Mouse (Mus musculus) midbrain, embryonic 16.5 days (tissue): ENCODE results near the gene 4632433K11Rik. TPM values are rescaled to one million over a fixed set of nuclear protein-coding genes. Genes with fewer than 3 reads are reported as not detected.
A peak's percentile ranks its signal among the peaks of the same experiment; 100 is the strongest.
"Not testable (repeated sequence)": the region's sequence is repeated elsewhere in the genome, so short reads cannot be mapped to it uniquely, and the experiment has no call there.

Source experiments
- ATAC-seq: fragments of 200-750 bp; cut with Nextera tagmentation; 2 replicates; pipeline ENCODE4 v1.8.0; 2017; ENCODE audit warnings: moderate TSS enrichment
- H3K27ac ChIP-seq: fragments of 300-500 bp; sonication (generic); 2 replicates; pipeline ENCODE4 v1.5.1; 2014; ENCODE audit warnings: mild to moderate bottlenecking, low read length, mixed read lengths
- H3K27me3 ChIP-seq: fragments of 300-500 bp; sonication (generic); 2 replicates; pipeline ENCODE4 v1.6.1; 2014; ENCODE audit warnings: low read depth, low read length, mixed read lengths; ENCODE audit not compliant: control insufficient read depth, insufficient read depth
- H3K36me3 ChIP-seq: fragments of 300-500 bp; sonication (generic); 2 replicates; pipeline ENCODE4 v1.6.1; 2014; ENCODE audit warnings: mild to moderate bottlenecking, low read length, moderate library complexity, mixed read lengths; ENCODE audit not compliant: control insufficient read depth, insufficient read depth
- H3K4me1 ChIP-seq: fragments of 300-500 bp; sonication (generic); 2 replicates; pipeline ENCODE4 v1.6.1; 2014; ENCODE audit warnings: mild to moderate bottlenecking, low read length, mixed read lengths; ENCODE audit not compliant: control insufficient read depth, insufficient read depth
- H3K4me2 ChIP-seq: fragments of 300-500 bp; sonication (generic); 2 replicates; pipeline ENCODE4 v1.6.1; 2014; ENCODE audit warnings: mild to moderate bottlenecking, low read length, mixed read lengths
- H3K4me3 ChIP-seq: fragments of 300-500 bp; sonication (generic); 2 replicates; pipeline ENCODE4 v1.5.1; 2014; ENCODE audit warnings: low read depth, mild to moderate bottlenecking, low read length, moderate library complexity, mixed read lengths
- H3K9ac ChIP-seq: fragments of 300-500 bp; sonication (generic); 2 replicates; pipeline ENCODE4 v1.6.1; 2014; ENCODE audit warnings: low read depth, low read length, mixed read lengths
- H3K9me3 ChIP-seq: fragments of 300-500 bp; sonication (generic); replicated peaks from 2 replicates; pipeline ENCODE4 v1.6.1; 2014; ENCODE audit warnings: mild to moderate bottlenecking, low read length, mixed read lengths; ENCODE audit not compliant: control insufficient read depth, poor library complexity, severe bottlenecking
- WGBS: fragments of 180-500 bp; shearing (Covaris S2); extraction: QIAGEN DNeasy Blood & Tissue Kit; methylation state at CpG from one replicate; pipeline ENCODE4 v1.1.7; 2014; 5-methylcytosine and 5-hydroxymethylcytosine counted together
- polyA plus RNA-seq: library from polyadenylated mRNA; unstranded; fragments of >200 nt; fragmentation: Nextera tagmentation; extraction: Ambion mirVana; gene quantifications from 2 replicates; pipeline ENCODE4 v1.2.1, GENCODE M21; 2015

4632433K11Rik gene
- polyA plus RNA-seq, 1 experiment from 2014 or later, result not detected

DNA sequence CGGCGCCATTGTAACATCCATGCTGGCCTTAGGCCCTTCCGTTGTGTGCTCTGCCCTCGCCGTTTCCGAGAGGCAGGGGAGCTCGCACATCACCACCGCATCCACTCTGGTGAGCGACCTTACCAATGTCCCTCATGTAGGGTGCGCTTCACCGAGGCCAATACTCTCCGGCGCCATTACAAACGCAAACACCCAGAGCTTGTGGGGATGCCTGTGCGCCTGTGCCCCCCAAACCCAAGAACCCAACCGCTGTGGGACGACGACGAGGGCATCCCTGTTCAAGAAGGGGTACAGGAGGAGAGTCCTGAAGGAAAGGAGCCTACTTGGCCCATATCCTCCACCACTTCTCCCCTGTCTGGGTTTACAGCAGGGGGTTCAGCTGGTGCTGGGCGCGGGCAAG, 16.0 kb upstream of the 4632433K11Rik start:
- no peaks in the 10 kb centered on the region for H3K27me3 ChIP-seq
- ATAC-seq, result no peak
- WGBS, result 98% methylated on average over 21 of the region's 21 CpGs
- H3K36me3 ChIP-seq, result no peaks in the 10 kb centered on the region; the same call in 1 of the 2 replicates
- no peak overlapping the region for H3K27ac ChIP-seq
- H3K9me3 ChIP-seq, result no peaks in the 10 kb centered on the region
- H3K4me3 ChIP-seq, result no peak overlapping the region
- no peak overlapping the region for H3K4me2 ChIP-seq
- no peak overlapping the region for H3K9ac ChIP-seq
- H3K4me1 ChIP-seq, result peaks cover 19% of the 10 kb centered on the region

DNA sequence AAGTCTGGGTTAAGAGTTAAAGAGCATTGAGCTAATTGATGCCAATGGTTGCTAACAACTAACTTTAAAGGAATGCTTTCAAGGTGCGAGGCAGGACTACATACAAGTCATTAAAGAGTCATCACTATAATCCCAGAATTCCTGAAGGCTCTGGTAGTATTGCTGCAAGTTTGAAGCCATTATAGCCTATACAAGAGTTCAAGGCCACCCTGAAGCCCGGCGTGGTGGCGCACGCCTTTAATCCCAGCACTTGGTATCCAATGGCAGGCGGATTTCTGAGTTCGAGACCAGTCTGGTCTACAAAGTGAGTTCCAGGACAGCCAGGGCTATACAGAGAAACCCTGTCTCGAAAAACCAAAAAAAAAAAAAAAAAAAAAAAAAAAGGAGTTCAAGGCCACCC, 14.3 kb upstream of the 4632433K11Rik start:
- WGBS, result 27% methylated on average over 8 of the region's 8 CpGs
- H3K9ac ChIP-seq, result peak overlapping the region; percentile 46; the same call in 1 of the 2 replicates

DNA sequence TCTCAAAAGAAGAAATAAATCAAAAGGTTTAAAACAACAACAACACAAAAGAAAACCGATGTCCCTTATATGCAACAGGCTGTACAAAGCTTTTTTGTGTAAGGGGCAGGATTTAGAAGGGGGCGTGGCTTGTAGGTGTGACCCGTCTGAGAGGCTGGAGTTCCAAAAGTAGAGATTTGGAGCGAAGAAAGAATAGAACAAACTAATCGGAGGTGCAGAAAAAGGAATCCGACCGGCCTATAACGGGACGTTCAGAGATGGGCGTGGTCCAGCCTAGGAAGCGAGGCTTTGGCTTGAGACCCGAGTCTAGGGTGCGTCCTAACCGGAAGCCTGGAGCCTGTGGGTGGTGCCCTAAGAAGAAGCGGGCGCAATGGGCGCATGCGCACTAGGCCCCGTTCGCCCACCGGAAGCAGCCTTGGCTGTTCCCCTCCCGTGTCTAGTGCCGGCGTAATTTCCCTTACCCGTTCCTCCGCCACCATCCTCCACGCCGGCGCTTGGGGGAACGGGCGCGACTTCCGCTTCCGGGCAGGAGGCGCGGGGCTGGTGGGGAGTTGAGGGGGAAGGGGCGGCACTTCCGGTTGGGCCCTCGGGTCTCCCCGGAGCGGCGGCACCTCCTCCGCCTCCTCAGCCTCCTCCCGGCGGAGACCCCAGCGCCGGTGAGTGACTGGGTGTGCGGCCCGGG, 13.8 kb upstream of the 4632433K11Rik start, which contains the start of the genes Zfp865 and Ccdc106:
Gene Zfp865, plus strand, starts transcription at position 377 of the 682 bp plus-strand sequence.
Gene Ccdc106, plus strand, starts transcription at position 554 of the 682 bp plus-strand sequence.
- H3K4me3 ChIP-seq, result peak within 1 kb of the TSS; percentile 56
- no peaks in the 10 kb centered on the region for H3K27me3 ChIP-seq
- H3K36me3 ChIP-seq, result no peaks in the 10 kb centered on the region; the same call in 1 of the 2 replicates
- peak within 1 kb of the TSS; percentile 79 for H3K9ac ChIP-seq
- H3K9me3 ChIP-seq, result no peaks in the 10 kb centered on the region
- H3K4me1 ChIP-seq, result peaks cover 14% of the 10 kb centered on the region
- ATAC-seq, result peak; percentile 92
- H3K4me2 ChIP-seq, result peak within 1 kb of the TSS; percentile 84
- peak within 1 kb of the TSS; percentile 78 for H3K27ac ChIP-seq
- under 1% methylated on average over 41 of the region's 49 CpGs for whole genome bisulfite sequencing

More for the DNA sequence above, 14.3 kb upstream of the 4632433K11Rik start:
- not testable (repeated sequence) for H3K27me3 ChIP-seq, H3K36me3 ChIP-seq, ATAC-seq, H3K9me3 ChIP-seq
- H3K4me3 ChIP-seq, result peak overlapping the region; percentile 56
- H3K4me1 ChIP-seq, result peaks cover 14% of the 10 kb centered on the region
- H3K4me2 ChIP-seq, result peak overlapping the region; percentile 84
- peak overlapping the region; percentile 78 for H3K27ac ChIP-seq

DNA sequence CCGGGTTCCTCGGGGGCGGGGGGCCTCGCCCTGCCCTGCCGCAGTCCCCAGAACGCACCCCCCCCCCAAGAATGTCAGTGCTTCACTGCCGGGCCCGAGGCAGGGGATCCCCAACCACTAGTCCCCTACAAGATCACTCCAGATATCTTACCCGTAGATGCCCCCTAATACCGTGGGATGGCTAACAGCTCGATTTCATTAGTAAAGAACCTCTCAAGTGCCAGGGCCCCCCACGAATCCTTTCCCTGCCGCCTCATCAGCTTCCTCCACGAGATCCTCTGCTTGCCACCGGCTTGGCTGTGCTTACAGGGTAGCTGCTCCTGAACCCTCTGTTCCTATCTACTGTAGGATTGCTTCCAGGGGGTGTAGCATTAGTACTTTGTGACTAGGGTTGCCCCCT, 13.2 kb upstream of the 4632433K11Rik start:
- peak overlapping the region; percentile 79 for H3K9ac ChIP-seq
- peak; percentile 54 for ATAC-seq
- H3K4me2 ChIP-seq, result peak overlapping the region; percentile 84
- H3K4me3 ChIP-seq, result peak overlapping the region; percentile 56
- no peaks in the 10 kb centered on the region for H3K9me3 ChIP-seq
- H3K36me3 ChIP-seq, result no peaks in the 10 kb centered on the region; the same call in 1 of the 2 replicates
- WGBS, result under 1% methylated on average over 11 of the region's 15 CpGs
- peaks cover 14% of the 10 kb centered on the region for H3K4me1 ChIP-seq
- H3K27ac ChIP-seq, result peak overlapping the region; percentile 78
- no peaks in the 10 kb centered on the region for H3K27me3 ChIP-seq

DNA sequence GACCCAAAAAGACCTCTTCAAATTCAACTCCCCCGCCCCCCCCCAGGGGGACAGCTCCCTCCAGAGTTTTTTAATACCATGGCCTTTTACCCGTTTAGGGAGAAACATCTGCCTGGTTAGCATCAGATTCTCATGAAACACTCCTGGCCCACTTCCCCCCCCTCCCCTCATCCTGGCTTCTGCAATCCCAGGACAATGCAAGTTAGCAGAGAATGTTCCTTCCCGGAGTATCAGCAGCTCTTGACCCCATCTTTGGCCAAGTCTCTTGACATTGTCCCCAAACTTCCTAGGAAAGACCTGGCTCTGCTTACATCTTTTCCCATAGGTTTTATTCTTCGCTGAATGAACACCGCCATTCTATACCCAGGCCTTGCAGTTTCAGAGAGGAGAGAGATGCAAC, 12.7 kb upstream of the 4632433K11Rik start:
- no peak for ATAC-seq
- H3K27ac ChIP-seq, result peak overlapping the region; percentile 78

DNA sequence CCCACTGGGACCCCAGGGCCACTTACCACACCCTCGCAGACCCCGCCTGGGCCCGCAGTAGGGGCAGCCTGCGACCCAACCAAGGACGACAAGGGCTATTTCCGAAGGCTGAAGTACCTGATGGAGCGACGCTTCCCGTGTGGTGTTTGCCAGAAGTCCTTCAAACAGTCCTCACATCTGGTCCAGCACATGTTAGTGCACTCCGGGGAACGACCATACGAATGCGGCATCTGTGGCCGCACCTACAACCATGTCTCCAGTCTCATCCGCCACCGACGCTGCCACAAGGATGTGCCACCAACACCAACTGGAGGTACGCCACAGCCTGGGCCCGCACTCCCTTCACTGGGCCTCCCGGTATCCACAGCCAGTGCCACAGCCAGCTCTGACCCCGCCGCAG, 4.4 kb upstream of the 4632433K11Rik start:
- ATAC-seq, result no peak
- no peak overlapping the region for H3K9ac ChIP-seq
- 96% methylated on average over 22 of the region's 22 CpGs for WGBS
- H3K4me2 ChIP-seq, result no peak overlapping the region
- H3K36me3 ChIP-seq, result peaks cover 44% of the 10 kb centered on the region
- H3K4me1 ChIP-seq, result no peaks in the 10 kb centered on the region
- no peaks in the 10 kb centered on the region for H3K27me3 ChIP-seq
- no peak overlapping the region for H3K27ac ChIP-seq
- peaks cover 14% of the 10 kb centered on the region for H3K9me3 ChIP-seq
- no peak overlapping the region for H3K4me3 ChIP-seq

More for the DNA sequence above, 12.7 kb upstream of the 4632433K11Rik start:
- Histone ChIP-seq H3K4me1 (peaks cover 10% of the 10 kb centered on the region), H3K4me2 (peak overlapping the region; percentile 84), H3K9ac (peak overlapping the region; percentile 79), H3K4me3 (peak overlapping the region; percentile 56), H3K9me3 (no peaks in the 10 kb centered on the region), H3K36me3 (peaks cover 3% of the 10 kb centered on the region; the same call in 1 of the 2 replicates), H3K27me3 (no peaks in the 10 kb centered on the region)
- WGBS, result 54% methylated on average over 5 of the region's 5 CpGs

DNA sequence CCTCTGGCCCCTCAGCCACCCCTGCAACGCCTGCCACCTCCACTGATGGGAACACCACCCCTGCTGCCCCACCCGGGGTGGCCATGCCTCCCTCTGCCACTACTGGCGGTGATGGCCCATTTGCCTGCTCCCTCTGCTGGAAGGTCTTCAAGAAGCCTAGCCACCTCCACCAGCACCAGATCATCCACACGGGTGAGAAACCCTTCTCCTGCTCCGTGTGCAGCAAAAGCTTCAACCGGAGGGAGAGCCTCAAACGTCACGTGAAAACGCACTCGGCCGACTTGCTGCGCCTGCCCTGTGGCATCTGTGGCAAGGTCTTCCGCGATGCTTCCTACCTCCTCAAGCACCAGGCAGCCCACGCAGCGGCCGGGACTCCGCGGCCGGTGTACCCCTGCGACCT, 4.0 kb upstream of the 4632433K11Rik start:
- ATAC-seq, result no peak
- Histone ChIP-seq H3K27ac (no peak overlapping the region), H3K27me3 (no peaks in the 10 kb centered on the region), H3K9ac (no peak overlapping the region), H3K4me2 (no peak overlapping the region), H3K4me1 (no peaks in the 10 kb centered on the region), H3K36me3 (peaks cover 44% of the 10 kb centered on the region), H3K4me3 (no peak overlapping the region), H3K9me3 (peaks cover 14% of the 10 kb centered on the region)
- WGBS, result 94% methylated on average over 21 of the region's 21 CpGs

DNA sequence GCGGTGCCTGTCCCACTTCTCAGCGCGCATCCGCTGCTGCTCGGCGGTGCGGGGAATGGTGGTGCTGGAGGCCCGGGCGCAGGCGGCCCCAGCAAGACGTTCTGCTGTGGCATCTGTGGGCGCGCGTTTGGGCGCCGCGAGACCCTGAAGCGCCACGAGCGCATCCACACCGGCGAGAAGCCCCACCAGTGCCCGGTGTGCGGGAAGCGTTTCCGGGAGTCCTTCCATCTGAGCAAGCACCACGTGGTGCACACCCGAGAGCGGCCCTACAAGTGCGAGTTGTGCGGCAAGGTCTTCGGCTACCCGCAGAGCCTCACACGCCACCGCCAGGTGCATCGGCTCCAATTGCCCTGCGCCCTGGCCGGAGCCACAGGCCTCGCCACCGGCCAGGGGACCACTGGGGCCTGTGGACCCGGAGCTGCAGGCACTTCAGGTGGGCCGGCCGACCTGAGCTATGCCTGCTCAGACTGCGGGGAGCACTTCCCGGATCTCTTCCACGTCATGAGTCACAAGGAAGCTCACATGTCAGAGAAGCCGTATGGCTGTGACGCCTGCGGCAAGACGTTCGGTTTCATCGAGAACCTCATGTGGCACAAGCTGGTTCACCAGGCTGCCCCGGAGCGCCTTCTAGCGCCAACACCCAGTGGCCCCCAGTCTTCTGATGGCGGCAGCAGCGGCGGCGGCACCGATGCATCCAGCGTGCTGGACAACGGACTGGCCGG, 3.2 kb upstream of the 4632433K11Rik start:
- Histone ChIP-seq H3K36me3 (peaks cover 44% of the 10 kb centered on the region), H3K9ac (no peak overlapping the region), H3K4me1 (no peaks in the 10 kb centered on the region), H3K27me3 (no peaks in the 10 kb centered on the region), H3K4me3 (no peak overlapping the region), H3K9me3 (peaks cover 14% of the 10 kb centered on the region), H3K4me2 (no peak overlapping the region), H3K27ac (no peak overlapping the region)
- 85% methylated on average over 63 of the region's 63 CpGs for WGBS
- no peak for ATAC-seq

DNA sequence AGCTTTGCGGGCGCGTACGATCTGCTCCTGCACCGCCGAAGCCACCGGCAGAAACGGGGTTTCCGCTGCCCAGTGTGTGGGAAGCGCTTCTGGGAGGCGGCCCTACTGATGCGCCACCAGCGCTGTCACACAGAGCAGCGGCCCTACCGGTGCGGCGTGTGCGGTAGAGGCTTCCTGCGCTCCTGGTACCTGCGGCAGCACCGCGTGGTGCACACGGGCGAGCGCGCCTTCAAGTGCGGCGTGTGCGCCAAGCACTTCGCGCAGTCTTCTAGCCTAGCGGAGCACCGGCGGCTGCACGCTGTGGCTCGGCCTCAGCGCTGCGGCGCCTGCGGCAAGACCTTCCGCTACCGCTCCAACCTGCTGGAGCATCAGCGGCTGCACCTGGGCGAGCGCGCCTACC, 2.4 kb upstream of the 4632433K11Rik start:
- H3K27ac ChIP-seq, result no peak overlapping the region
- H3K36me3 ChIP-seq, result peaks cover 42% of the 10 kb centered on the region
- H3K4me3 ChIP-seq, result no peak overlapping the region
- WGBS, result 78% methylated on average over 46 of the region's 46 CpGs
- H3K4me1 ChIP-seq, result no peaks in the 10 kb centered on the region
- H3K27me3 ChIP-seq, result no peaks in the 10 kb centered on the region
- no peak overlapping the region for H3K9ac ChIP-seq
- no peak overlapping the region for H3K4me2 ChIP-seq
- H3K9me3 ChIP-seq, result peaks cover 14% of the 10 kb centered on the region
- ATAC-seq, result no peak
